Mouse (Mus musculus) neutrophil, adult 83 days (primary cell): Measurements from ENCODE around the gene Gm21292. TPM values are rescaled to one million over a fixed set of nuclear protein-coding genes. Genes with fewer than 3 reads are reported as not detected.

Experiments
- total RNA-seq, 2 experiments: library from RNA; stranded (reverse); gene quantifications; one replicate each; pipeline ENCODE4 v1.2.4; 2023

The Gm21292 gene
- not detected for total RNA-seq

GRCm38 (mm10) chrY:9133824-9134223 is at the start of gene Gm21292:
Gene Gm21292 (minus strand): TSS chrY:9133924.

Other genes with a start within 250 kb of the Gm21292 start
- gene Gm21721, start 68.3 kb upstream of the Gm21292 start, total RNA-seq: not detected
- gene Gm21812, start 213.3 kb upstream of the Gm21292 start, total RNA-seq: not detected